Mouse (Mus musculus): ENCODE measurements around the gene AL732309.1.
A peak's percentile ranks its signal among the peaks of the same experiment; 100 is the strongest.

AL732309.1 gene

DNA sequence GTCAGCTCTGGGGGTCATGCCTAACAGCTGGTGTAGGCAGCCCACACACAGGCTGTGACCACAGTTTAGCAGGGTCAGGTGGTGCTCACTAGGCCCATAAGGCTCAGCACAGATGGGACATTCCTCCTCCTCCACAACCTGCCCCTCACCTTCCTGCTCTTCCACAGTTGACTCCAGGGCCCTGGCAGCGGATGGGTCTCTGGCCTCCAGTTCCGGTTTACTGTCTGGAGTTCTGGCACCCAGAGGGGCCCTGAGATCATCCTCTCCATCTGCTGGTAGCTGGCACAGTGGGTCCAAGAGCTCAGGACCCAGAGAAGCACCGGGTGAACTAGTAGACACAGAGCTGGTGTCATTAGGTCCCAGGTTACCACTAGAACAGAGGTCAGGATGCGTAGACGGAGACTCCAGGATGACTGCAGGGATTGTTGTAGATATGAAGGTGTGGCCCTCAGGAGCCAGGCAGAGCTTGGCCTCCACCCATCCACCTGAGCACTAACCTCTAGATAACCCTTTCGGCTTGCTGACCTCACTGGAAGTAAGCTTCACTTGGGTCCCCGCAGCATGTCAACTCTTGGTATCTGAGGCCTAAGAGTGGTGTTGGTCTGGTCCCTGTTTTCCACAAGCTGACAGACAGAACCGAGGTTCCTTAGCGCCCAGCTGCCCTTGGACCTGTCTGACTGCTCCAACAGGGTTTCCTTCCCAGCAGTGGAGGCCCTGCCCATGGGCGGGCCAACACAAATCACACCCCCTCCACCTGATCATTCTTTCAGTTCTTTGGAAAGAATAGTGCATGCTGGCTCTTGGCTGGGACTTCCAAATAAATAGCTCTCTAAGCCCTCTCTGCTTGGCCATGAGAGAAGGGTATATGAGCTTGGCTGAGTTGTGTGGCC, at the start of gene AL732309.1:
AL732309.1 (minus strand) TSS at position 681 of the 890 bp plus-strand sequence.
- no peak for DNase-seq (ENCODE audit: low spot score)

DNA sequence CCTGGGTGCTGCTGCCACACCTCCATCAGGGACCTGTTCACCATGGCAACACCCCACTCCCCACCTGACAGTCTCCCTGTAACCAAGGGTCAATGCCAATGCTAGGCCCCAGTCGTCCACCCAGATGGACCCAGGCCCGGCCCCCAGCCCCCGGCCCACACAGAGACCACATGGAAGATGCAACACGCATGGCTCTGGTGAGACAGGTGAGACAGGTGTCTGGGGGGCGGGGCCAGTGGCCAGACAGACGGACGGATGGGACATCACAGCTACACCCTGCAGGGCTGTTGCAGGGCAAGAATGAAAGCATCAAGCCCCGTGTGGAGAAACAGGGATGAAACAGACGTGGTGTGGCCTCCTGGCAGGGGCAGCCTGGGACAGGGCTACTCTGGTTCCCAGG, 47.0 kb upstream of the AL732309.1 start:
- DNase-seq (ENCODE audit: low spot score) = no peak

DNA sequence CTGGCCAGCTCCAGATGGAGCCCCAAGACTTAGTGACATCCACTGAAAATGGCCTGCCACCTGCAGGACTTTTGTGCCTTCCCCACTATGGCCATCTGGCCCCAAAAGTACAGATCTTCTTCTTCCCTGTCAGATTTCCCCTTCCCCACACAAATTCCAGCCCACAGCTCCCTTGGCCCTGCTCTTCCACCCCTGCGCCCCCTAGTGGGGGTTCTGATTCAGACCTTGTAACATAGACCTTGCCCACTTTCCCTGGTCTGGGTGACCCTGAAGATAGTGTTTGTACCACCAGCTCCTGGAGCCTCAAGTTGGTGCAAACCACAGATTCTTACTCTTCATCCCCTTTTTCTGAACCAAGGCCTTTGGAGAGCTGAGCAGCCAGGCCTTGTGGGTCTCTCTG, 46.2 kb upstream of the AL732309.1 start:
- peak; percentile 86 for DNase-seq (ENCODE audit: low spot score)

DNA sequence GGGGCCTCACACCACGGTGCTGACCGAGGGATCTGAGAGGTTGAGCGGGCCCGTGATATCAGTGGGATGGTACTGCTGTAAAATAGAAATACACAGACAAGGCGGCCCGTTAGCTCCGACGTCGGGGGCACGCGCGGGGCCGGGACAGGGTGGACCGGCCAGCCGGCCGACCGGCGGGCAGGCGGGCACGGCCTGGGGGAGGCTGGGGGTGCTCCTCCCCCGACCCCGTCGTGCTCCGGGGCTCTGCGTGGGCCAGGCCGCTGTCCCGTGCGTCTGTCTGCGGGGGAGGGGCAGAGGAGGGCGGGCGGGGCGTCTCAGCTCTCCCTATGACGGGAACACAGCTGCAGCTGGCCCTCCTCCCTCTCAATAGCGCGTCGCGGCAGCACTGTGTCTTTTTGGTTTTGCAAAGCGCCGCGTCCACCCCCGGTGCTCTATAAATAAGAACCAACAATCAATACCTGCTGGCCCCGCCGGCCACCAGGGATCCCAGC, 45.4 kb upstream of the AL732309.1 start:
- no peak for DNase-seq (ENCODE audit: low spot score)

DNA sequence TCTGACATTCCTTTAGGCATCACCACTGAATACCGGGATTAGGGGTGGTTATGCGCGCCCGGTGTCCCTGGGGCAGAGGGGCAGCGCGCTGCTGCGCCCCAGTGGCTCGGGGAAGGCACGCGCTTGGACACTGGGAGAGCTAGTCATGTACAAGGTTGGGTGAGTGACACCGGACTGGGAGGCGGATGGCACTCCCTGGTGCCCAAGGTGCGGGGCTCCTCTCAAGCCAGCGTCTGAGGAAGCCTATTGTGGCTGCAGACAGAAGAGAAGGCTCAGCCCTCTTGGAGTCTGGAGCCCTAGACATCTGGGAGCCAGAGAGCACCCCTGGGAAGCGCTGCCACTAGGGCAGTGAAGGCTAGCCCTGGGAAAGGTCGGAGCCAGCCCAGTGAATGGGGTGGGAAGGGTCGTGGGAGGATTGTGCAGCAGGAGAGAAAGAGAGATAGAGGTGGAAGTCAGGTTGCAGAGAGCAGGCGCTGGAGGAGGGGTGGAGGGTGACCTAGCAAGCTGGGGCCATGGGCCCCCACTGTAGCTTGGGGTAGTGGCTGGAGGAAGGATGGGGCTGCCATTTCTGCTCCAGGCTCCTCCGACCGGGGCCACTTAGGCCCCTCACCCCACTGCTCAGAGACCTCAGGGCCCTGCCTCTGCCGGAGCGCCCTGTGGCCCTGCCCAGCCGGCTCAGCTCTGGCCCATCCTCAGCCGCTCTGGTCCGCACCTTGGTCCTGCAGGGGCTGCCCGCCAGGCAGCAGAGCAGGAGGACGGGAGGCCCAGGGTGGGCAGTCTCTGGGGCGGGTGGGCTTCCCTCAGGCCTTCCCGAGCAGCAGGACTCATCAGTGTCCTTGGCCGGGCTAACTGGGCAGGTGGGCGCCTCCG, 44.8 kb upstream of the AL732309.1 start:
- DNase-seq (ENCODE audit: low spot score) = no peak

DNA sequence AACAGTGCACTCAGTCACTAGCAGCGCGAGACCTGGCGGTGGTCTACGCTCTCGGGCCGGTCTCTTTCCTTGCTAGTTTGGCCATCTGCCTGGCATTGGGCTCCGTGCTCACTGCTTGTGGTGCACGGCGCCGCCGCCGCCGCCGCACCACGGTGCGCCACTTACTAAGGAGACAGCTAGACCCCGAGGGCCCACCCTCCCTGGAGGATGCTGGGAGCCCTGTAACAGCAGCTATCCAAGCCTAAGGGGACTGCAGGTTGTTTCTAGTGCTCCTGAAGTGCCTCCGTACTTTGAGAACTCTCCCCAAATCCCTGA, 44.1 kb upstream of the AL732309.1 start:
- no peak for DNase-seq (ENCODE audit: low spot score)

DNA sequence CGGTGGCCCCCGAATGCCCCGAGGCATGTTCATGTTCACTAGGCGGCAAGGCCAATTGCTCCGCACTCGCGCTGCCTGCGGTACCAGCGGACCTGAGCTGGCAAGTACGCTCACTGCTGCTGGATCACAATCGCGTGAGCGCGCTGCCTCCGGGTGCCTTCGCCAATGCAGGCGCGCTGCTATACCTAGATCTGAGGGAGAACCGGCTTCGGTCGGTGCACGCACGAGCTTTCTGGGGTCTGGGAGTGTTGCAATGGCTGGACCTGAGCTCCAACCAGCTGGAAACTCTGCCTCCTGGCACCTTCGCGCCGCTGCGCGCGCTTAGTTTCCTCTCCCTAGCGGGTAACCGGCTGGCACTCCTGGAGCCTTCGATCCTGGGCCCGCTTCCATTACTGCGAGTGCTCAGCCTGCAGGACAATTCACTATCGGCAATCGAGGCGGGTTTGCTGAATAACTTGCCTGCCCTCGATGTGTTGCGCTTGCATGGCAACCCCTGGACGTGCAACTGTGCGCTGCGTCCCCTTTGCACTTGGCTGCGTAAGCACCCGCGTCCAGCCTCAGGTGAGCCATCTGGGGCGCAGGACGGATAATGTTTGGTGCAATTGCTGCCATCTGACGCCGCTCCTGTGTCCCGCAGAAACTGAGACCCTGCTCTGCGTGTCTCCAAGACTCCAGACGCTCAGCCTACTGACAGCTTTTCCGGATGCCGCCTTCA, 43.6 kb upstream of the AL732309.1 start:
- DNase-seq (ENCODE audit: low spot score) = no peak

DNA sequence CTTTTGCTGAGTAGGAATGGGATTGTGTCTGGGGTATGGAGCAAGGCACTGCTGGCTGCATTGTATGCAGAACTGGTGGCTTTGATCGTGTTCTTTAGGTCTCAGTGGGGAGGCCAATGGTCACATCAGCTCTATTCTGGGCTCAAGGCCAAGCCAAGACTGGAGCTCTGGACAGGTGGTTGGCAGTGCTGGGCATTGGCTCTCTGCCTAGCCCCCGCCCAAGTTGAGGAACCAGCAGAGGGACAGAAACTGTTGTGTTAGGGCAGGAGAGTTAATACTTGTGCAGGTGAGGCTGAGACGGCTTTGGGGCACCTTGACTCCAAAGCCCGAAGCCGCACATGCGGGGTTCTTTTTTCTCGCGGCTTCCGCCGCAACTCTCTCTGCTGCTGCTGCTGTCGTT, 43.0 kb upstream of the AL732309.1 start, which contains the start of gene Lrrc26:
Lrrc26 (plus strand) TSS at position 265 of the 400 bp plus-strand sequence.
- no peak for DNase-seq (ENCODE audit: low spot score)

DNA sequence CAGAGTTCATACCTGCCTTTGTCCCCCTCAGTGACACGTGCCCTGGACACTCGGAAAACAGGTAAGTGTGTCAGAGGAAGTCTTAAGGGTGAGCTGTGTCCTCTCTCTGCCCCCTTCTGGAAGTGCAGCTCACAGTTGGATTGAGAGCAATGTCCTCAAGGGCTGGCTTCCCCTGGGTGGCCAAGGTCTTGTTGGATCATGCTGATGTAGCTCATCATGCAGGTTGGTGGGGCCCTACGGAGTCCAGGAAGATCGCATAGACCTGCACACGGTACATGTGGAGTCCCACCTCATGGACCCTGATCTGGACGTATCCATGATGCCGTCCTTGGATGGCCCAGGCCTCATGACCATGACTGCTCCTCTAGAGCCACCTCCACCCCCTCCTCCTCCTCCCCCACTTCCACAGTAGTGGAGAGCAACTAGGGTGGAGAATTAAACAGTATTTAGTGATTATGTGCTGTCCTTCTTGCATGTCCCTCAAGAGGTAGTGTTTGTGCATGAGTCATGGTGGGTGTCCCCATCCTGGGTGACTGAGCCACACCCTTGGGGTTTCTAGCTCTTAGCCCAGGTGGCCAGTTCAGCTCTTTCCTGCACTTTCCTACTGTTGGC, 42.2 kb upstream of the AL732309.1 start:
- DNase-seq (ENCODE audit: low spot score) = no peak

DNA sequence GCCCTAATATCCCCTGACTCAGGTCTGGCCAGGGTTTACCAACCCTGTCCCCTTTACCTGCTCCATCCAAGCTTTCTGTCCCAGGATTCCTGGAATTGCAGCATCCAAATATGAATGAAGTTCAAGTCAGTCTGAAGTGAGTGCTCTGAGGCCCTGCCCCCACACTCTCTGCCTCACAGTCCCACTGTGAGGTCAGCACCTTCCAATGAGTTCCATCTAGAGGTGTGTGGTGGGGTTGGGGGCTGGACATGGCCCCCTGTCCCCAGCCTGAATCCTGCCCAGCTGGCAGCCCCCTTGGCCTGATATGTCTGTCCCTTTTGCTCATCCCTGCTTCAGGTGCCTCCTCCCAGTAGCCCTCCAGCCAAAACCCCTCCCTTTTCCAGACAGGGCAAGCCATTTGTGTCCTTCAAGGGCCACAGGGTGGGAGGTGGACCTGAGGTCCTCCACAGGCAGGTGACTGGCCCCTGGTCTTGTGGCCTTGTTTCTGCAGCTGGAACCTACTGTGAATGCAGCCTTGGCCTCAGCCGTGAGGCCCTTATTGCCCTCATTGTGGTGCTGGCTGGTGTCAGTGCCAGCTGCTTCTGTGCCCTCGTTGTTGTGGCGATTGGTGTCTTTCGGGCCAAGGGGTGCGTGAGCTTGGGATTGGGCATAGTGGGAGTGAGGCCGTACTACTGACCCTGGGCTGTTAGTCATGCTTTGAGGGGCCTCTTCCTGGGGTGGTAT, 41.4 kb upstream of the AL732309.1 start, which contains the start of gene Tmem210:
Tmem210 (plus strand) TSS at position 219 of the 723 bp plus-strand sequence.
- DNase-seq (ENCODE audit: low spot score) = no peak

DNA sequence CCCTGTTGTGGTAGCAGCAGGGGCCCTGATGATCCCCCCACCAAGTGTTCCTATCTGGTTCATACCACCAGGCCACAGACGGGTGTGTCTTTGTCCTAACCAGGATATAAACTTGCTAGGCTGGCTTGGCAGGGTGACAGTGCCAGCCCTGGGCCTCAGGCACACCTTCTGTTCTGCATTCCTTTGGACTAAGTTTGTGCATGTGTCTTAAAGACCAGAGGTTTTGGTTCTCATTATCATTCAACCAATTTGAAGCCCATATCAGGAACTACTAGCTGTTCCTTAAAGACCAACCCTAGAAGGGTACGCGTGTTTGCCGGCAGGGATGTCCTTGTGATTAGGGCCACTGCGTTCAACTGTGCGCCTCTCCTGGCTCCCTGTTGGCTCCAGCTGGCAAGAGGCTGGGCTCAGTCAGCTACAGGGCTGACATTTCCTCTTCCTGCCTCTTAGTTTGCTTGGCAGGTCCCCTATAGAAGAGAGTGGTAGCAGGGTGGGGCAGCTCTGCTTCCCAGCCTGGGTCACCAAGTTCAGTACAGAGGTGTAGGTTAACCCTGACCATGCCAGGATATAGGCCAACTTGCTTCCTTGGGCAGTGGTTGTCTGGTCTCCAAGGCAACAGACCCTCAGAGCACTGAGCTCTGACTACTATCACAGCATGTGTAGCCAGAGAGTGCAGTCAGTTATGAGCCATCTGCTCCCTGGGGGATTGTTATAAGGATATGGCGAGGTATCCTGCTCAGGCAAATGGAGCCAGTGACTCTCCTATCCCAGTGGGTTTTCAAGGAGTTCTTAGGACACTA, 40.4 kb upstream of the AL732309.1 start:
- no peak for DNase-seq (ENCODE audit: low spot score)

DNA sequence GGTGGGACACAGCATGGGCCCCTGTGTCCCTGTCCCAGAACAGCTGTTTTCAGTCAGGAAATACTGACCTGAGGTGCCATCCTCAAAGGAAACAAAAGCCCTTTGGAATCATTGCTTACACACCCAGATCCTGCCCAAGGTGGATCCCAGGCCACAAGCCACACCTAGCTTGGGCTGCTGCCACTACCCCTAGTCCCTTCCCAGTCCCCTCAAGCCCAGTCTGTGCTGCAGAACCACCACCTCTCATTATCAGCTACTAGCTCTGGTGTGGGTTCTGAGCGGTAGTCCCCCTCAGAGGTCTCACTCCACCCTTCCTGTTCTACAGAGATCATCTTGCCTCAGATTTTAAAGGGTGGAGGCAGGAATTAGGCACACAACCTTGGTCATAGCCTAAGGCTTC, 39.7 kb upstream of the AL732309.1 start:
- no peak for DNase-seq (ENCODE audit: low spot score)

DNA sequence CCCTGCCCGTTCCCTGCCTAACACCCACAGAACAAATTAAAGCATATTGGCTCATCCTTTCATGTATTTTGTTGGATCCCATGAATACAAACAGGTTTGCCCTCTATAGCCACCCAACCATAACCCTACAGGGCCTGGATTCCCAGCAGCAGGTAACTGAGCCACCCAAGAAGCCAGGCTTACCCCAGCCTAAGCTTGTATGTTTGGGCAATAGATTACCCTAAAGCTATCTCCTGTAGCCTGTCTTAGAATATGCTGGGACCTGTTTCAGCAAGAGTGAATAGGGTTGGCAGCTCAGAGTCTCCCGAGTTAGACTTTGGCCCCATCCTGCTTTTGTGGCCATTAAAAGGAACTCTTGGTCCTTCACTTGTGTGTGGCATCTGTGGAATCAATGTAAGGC, 38.9 kb upstream of the AL732309.1 start:
- no peak for DNase-seq (ENCODE audit: low spot score)

DNA sequence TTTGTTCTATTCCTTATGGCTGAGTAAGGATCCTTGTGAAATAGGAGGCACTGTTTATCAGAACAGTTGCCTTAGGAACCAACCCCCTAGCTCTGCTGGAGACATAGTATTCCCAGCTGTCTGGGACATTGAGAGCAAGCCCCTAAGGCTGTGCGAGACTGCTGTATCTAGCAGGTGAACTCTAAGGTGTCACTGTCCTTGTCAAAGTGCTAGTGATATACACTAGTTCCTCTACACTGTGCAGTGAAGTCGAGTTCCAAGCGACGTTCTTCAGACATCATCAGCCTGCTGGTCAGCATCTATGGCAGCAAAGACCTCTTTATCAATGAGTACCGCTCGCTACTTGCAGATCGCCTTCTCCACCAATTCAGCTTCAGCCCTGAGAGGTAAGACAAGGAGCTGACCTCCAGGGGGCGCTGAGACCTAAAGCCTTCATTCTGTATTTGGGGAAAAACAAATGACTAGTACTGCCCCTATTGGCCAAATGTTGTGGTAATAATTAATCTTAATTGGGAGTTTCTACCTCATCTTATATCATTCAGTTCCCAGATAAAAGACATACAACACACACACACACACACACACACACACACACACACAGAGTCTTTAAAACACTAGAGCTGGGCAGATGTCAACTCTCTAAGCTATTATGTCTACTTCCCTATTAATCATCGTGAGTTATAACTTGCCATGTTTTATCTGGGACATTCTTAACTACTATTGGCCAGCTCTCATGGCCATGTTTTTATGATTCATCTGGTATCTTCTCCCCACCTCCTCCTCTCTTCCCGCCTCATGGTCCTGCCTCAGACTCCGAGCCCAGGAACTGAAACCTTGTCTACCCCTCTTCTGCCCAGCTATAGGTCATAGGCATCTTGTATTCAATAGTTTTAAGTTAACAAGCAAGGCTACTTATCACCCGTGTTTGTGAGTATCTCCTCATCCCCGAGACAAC, 32.5 kb upstream of the AL732309.1 start:
- peak; percentile 93 for DNase-seq (ENCODE audit: low spot score)

DNA sequence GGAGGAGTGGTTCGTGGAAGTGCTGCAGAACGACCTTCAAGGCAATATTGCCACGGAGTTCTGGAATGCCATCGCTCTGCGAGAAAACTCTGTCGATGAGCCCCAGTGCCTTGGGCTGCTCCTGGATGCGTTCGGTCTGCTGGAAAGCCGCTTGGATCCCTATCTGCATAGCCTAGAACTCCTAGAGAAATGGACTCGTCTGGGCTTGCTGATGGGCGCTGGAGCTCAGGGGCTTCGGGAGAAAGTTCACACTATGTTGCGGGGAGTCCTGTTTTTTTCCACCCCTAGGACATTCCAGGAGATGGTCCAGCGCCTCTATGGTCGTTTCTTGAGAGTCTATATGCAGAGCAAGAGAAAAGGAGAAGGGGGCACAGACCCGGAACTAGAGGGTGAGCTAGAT, 26.3 kb upstream of the AL732309.1 start:
- no peak for DNase-seq (ENCODE audit: low spot score)

DNA sequence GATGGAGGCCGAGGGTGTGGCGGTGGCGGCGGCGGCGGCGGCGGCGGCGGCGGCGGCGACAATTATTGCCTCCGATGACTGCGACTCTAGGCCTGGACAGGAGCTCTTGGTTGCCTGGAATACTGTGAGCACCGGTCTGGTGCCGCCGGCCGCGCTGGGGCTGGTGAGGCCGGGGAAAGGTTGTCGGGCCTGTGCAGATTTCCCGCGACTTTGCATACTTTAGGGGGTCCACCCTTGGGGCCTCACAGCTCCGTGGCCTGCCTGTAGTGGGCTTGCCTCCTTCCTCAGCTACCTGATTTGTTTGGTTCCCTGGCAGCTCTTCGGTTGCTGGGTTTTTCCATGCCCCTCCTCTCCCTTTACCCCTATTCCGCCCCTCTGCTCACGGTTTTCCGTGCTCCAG, 25.9 kb upstream of the AL732309.1 start:
- DNase-seq (ENCODE audit: low spot score) = no peak

DNA sequence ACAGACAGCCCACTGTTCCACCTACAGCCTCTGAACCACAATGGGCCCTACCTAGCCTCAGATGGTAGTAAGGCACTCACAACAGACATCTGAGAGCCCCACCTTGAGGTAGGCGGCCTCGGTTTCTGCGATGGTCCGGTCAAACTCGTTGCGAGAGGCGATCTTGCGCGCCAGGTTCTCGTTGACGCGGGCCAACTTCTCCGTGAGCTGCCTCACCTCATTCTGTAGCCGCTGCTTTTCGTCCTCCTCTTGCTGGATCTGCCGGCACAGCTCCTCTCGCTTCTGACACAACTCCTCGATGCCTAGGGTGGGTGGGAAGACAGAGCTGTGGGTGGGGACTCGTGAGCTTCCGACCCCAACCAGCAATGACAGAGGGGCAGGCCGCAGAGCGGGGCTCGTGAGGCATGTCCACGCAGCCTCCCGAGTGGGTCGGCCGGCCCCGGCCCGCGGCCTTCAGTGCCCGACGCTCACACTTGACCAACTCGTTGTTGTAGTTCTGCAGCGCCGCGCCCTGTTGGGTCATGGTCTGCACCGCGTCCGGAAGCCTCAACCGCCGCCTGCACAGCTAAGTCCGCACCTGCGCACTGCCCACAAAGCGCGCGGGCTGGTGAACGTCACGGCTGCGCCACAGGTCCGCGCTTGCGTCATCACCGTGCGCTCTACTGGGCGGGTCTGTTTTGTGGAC, 25.3 kb upstream of the AL732309.1 start, which contains the start of the genes Ssna1 and Anapc2:
Ssna1 (minus strand) TSS at position 612 of the 685 bp plus-strand sequence.
Anapc2 (plus strand) TSS at position 652 of the 685 bp plus-strand sequence.
- DNase-seq (ENCODE audit: low spot score) = peak; percentile 99

DNA sequence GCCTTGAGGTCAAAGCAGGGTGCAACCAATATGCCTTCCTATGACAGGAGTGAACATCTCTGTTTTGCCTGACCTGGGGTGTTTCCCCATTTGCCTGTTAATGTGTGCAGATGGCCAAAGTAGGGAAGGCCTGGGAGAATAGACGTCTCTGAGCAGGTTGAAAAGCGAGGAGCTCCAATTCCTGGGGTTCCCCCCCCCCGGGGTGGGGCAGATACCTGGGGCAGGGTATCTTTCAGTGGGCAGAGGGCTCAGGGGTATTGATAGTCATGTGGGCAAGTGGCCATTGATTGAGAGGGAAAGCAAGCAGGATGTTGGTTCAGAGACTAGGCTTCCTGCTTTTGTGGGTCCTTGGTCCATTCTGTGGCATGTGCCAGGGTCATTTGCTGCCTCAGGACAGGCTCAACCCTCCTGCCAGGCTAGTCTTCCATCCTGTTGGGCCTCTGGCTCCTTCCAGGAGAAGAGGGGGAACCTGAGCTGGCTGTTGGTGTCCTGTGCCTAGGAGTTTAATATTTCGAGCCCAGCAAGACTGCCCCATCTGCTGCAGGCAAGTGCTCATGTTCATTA, 21.2 kb upstream of the AL732309.1 start:
- no peak for DNase-seq (ENCODE audit: low spot score)

Data from retina, embryonic 14.5 days (tissue).